Mouse (Mus musculus) ES-E14 (cell line): ENCODE measurements around the gene Gdi1. TPM values are rescaled to one million over a fixed set of nuclear protein-coding genes. Genes with fewer than 3 reads are reported as not detected.
A peak's percentile ranks its signal among the peaks of the same experiment; 100 is the strongest.

Source experiments
- DNase-seq: peaks from one replicate; pipeline ENCODE4 v3.0.0-alpha.2; 2013; ENCODE audit warnings: low read depth, low spot score
- H3K27ac ChIP-seq: 2 replicates; pipeline ENCODE4 v1.5.1; 2012; ENCODE audit warnings: low read depth, mild to moderate bottlenecking, low read length, moderate library complexity, mixed read lengths; ENCODE audit not compliant: poor library complexity, insufficient read depth, severe bottlenecking
- H3K36me3 ChIP-seq: 2 replicates; pipeline ENCODE4 v1.6.1; 2012; ENCODE audit warnings: mild to moderate bottlenecking, low read length, moderate library complexity, mixed read lengths; ENCODE audit not compliant: control insufficient read depth, poor library complexity, insufficient read depth, severe bottlenecking
- H3K4me1 ChIP-seq, 2 experiments: fragments of 150-350 bp in 1 of 2; sonication (generic) in 1 of 2; 2 replicates each; pipeline ENCODE4 v1.6.1; 2012; ENCODE audit warnings: low read length in 2 of 2, mild to moderate bottlenecking in 1 of 2, mixed read lengths in 1 of 2; ENCODE audit not compliant: control insufficient read depth in 2 of 2, insufficient read depth in 2 of 2, poor library complexity in 1 of 2
- H3K4me3 ChIP-seq, 2 experiments: fragments of 150-350 bp in 1 of 2; sonication (generic) in 1 of 2; 2 replicates each; pipeline ENCODE4 v1.5.1; 2012; ENCODE audit warnings: low read length in 2 of 2, low read depth in 1 of 2, mild to moderate bottlenecking in 1 of 2, mixed read lengths in 1 of 2; ENCODE audit not compliant: insufficient read depth in 1 of 2, poor library complexity in 1 of 2, severe bottlenecking in 1 of 2
- H3K9ac ChIP-seq: 2 replicates; pipeline ENCODE4 v1.6.1; 2012; ENCODE audit warnings: low read depth, mild to moderate bottlenecking, low read length, mixed read lengths; ENCODE audit not compliant: poor library complexity, insufficient read depth, severe bottlenecking
- H3K9me3 ChIP-seq: fragments of 150-350 bp; sonication (generic); 2 replicates; pipeline ENCODE4 v1.6.1; 2012; ENCODE audit warnings: low read depth, mild to moderate bottlenecking, low read length; ENCODE audit not compliant: control insufficient read depth, insufficient read depth
- CHD2 ChIP-seq: IDR thresholded peaks from 2 replicates; pipeline ENCODE4 v1.6.1; 2014; ENCODE audit warnings: mild to moderate bottlenecking, low read depth, low read length, inconsistent platforms
- HCFC1 ChIP-seq: IDR thresholded peaks from 2 replicates; pipeline ENCODE4 v1.6.1; 2012; ENCODE audit warnings: low read length, inconsistent platforms, borderline replicate concordance; ENCODE audit not compliant: insufficient read depth
- MAFK ChIP-seq: IDR thresholded peaks from 2 replicates; pipeline ENCODE4 v1.6.1; 2014; ENCODE audit warnings: mild to moderate bottlenecking, low read depth, low read length, inconsistent platforms; ENCODE audit not compliant: insufficient read depth
- ZC3H11A ChIP-seq: IDR thresholded peaks from 2 replicates; pipeline ENCODE4 v1.6.1; 2012; ENCODE audit warnings: low read depth, mild to moderate bottlenecking, inconsistent platforms, low read length, borderline replicate concordance
- ZNF384 ChIP-seq: IDR thresholded peaks from 2 replicates; pipeline ENCODE4 v1.6.1; 2012; ENCODE audit warnings: low read depth, low read length, inconsistent platforms
- in situ Hi-C, 2 experiments: fragments of 600-800 bp; cut with MboI; formaldehyde crosslinking; loops; one replicate each; pipeline ENCODE4 v1.15.1; 2025; ENCODE audit warnings: low sequenced_read_pairs in 2 of 2, inconsistent platforms in 1 of 2; ENCODE audit not compliant: unreplicated experiment in 2 of 2
- total RNA-seq: library from RNA; depleted of rRNA; stranded (reverse); fragments of 300-350 nt; gene quantifications from 2 replicates; pipeline ENCODE4 v1.2.3, GENCODE M21; 2012; rRNA removed

Gdi1 gene
- 53.1 and 75.7 TPM in 2 replicates for total RNA-seq

DNA sequence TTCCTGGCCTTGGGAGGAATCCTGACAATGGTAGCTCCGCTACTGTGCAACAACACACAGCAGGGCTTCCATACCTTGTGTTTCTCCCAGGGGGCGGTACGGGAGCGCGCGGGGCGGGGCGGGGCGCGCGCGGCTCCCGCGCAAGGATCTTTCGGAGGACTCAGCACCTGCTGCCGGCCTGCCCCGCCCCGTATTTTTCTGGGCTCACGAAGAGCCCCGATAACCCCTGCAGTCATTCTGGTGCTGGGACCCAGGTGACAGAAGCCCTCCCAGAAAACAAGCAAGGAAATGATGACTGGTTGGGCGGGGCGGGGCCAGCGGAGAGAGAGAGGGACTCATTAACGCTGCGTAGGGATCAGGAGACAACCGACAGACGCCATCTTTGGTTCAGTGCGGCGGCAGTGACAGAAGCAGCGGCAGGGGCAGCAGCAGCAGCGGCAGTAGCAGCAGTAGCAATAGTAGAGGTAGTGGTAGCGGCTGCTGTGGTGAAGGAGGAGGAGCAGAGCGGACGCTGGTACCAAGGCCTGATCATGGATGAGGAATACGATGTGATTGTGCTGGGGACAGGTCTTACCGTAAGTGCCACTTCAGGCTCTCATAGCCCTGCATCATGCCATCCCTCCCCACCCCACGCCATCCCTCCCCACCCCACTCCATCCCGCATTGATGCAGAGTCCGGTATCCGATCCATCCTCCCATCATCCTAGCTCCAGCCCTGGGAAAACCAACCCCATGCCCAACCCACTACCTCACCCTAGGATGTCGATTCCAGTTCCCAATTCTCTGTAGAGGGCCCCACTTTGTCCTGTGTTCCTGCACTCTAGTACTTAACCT lies at the start of gene Gdi1:
Gdi1 (plus strand) TSS at position 132 of the 834 bp plus-strand sequence.
- Histone ChIP-seq H3K9me3 (no peaks in the 10 kb centered on the region), H3K36me3 (peaks cover 31% of the 10 kb centered on the region), H3K4me3 (peak within 1 kb of the TSS; percentile 92 to 96), H3K9ac (peak within 1 kb of the TSS; percentile 73), H3K4me1 (no peaks in the 10 kb centered on the region), H3K27ac (peak within 1 kb of the TSS; percentile 80)
- peak; percentile 39; the same call in 1 of the 2 replicates for TF ChIP-seq CHD2
- no peak for TF ChIP-seq ZNF384
- TF ChIP-seq MAFK, result no peak
- TF ChIP-seq ZC3H11A, result no peak
- TF ChIP-seq HCFC1, result 0 out of 2 replicates have a peak, but pooled peaks have one; percentile 48
- peak; percentile 54 for DNase-seq
- in situ Hi-C loops, result loop anchor here in 1 of 2 experiments (25.0 kb wide), 1 partner anchor 107 kb away; no protein-coding TSS in a partner anchor

DNA sequence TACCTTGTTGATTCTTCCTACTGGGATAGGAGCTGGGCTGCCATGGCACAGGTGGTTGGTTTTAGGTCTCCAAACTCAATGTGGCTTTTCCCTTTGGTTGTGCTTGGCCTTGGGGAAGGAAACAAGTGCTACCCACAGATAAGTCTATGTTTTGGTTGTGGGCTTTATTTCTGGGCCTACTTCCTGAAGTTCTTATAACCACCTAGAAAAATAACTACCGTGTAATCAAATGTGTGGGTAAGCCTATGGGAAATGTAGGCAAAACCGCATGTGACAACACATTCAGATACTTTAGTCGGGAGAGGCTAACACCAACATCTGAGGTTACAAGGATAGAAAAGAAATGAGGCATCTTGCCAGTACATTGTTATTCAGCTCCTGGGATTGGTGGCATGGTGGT lies 47.1 kb upstream of the Gdi1 start:
- in situ Hi-C loops, result no loop called here
- Histone ChIP-seq H3K4me3 (no peak overlapping the region), H3K36me3 (peaks cover 10% of the 10 kb centered on the region), H3K9ac (no peak overlapping the region), H3K4me1 (no peaks in the 10 kb centered on the region), H3K27ac (no peak overlapping the region), H3K9me3 (no peaks in the 10 kb centered on the region)
- no peak for DNase-seq
- TF ChIP-seq HCFC1 (no peak), MAFK (no peak), CHD2 (no peak), ZNF384 (no peak)

DNA sequence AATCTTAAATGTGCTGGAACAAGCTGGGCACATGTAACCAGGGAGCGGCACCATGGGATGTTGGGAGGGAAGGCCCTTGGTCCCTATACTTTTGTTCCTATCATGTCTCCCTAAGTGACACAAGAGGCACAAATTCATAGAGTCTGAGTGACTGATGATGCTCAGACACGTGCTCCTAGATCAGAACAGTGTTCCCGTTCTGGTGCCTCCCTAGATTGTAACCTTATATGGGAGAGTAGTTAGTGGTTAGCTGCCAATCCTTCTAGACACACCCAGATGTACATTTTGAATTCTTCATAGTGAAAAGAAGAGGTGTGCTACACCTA lies 35.1 kb upstream of the Gdi1 start:
- Histone ChIP-seq H3K27ac (peak overlapping the region; percentile 92), H3K4me1 (peaks cover 0 to 2% of the 10 kb centered on the region in 2 experiments; a peak in 1 of 4 replicates), H3K9ac (peak overlapping the region; percentile 87), H3K9me3 (no peaks in the 10 kb centered on the region), H3K4me3 (peak overlapping the region; percentile 62 to 86), H3K36me3 (peaks cover 18% of the 10 kb centered on the region)
- in situ Hi-C loops, result no loop called here
- TF ChIP-seq HCFC1 (no peak), MAFK (no peak), CHD2 (no peak), ZC3H11A (no peak), ZNF384 (no peak)
- DNase-seq, result no peak

DNA sequence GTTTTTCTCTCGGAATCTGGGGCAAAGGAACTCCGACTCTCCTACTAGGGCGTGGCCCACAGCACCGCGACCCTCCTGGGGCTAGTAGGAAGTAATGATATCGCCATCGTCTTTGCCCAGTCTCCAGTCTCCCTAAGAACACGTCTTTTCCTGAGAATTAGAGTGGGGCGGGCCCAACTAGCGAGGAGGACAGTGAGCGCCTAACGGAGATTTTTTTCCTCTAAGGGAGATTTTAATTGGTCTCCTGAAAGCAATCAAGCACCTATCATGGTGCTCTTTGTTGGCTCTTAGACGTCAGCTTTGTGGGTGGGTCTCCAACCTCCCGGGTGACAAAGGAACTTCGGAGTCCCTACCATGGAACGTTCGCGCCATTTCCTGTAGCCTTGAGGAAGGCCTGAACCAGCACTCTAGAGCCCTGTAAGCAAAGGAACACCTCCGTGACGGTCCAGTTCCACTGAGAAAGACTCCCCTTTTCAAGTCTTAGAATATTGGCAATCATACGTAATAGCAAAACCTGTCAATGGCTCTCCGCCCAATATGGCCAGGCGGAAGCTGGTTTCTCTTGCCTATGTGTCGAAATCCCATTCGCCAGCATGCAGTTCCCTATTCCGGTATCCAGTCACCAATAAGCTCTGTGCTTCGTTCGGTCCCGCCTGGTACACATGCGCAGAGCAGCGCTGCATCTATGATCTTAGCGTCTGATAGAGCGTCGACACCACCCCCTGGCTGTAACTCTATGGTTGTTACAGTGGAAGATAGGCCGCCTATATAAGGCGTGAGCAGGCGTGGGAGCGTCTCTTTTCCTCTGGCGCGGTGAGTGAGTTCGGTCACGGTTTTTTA lies 34.5 kb upstream of the Gdi1 start, which contains the start of gene Rpl10:
Rpl10 (plus strand) TSS at position 751 of the 840 bp plus-strand sequence.
- TF ChIP-seq CHD2, result peak; percentile 30; the same call in 1 of the 2 replicates
- peak; percentile 72 for TF ChIP-seq ZNF384
- no peak for TF ChIP-seq ZC3H11A
- TF ChIP-seq MAFK, result no peak
- TF ChIP-seq HCFC1, result peak; percentile 71; the same call in 1 of the 2 replicates
- Histone ChIP-seq H3K9me3 (no peaks in the 10 kb centered on the region), H3K27ac (peak within 1 kb of the TSS; percentile 93), H3K4me3 (peak within 1 kb of the TSS; percentile 86 to 95), H3K4me1 (peaks cover 0 to 2% of the 10 kb centered on the region in 2 experiments; a peak in 1 of 4 replicates), H3K9ac (peak within 1 kb of the TSS; percentile 98), H3K36me3 (peaks cover 18% of the 10 kb centered on the region)
- DNase-seq, result peak; percentile 82
- in situ Hi-C loops, result no loop called here
